Mouse (Mus musculus) right cerebral cortex, postnatal 10 days (tissue): ENCODE data around the gene Polr2b.

Experiments
- DNase-seq, 2 experiments: peaks; one replicate each; pipeline ENCODE4 v3.0.0; 2021; ENCODE audit warnings: low spot score in 2 of 2

Polr2b gene

DNA sequence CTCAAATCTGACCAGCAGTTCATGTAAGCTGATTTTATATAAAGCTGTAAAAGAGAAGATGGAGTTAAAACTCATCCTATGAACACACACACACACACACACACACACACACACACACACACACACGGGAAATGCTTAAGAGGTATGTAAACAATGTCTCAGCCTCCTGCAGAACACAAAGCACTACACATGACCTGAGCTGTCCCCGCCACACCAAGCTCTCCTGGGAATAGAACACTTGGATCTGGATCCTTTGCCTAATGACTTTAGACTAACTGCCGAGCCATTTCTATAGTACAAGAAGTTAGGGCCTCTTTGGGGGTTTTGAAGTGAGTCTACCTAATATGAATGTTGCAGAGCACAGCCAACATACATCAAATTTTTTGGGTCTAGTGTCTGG is 52.2 kb downstream of the Polr2b start:
- no peak for DNase-seq

DNA sequence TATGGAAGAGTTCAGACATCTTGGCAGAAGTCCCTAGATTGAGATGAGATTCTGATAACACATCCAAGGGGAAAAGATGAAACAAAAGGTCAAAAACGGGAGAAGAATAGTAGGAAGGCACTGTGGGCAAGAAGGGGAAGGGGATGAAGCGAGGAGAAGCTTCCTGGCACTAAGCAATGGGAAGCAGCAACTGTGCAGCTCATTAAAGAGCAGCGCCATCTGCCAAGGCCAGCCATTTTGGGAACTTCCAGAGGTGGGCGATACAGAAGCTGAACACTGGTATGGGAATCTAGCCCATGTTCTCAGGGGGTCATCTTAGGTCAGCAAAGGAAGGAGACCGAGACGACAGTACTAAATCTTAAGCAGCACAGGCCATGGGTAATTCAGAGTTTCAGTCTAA is 53.7 kb downstream of the Polr2b start:
- DNase-seq: peak; percentile 41 to 49

DNA sequence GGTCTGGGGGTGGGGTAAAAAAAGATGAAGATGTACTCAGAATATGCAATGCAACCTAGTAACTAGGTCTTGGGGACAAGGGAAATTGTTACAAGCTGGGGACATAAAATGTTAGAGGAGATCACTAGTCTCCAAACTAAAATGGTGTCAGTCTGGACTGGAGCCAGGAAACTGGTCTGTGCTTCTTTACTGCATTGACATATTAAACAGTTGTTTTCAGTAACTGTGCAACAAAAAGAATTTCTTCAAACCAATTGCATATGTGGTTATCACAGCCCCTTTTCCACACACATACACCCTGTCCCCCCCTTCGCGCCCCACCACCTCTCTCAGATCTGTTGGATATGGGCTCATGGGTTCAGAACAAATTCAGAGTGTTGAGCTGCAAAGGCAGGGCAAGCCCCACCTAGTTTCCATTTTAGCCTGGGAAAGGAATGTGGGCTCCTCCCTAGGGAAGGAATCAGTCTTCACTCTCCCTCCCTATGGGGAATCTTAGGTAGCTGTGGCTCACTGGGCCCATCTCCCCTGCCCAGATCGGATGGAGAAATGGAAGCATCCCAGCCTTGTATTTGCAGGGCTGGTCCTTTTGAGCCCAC is 54.6 kb downstream of the Polr2b start:
- no peak for DNase-seq

GRCm38 (mm10) chr5:77366313-77366712 is 56.4 kb downstream of the Polr2b start:
- DNase-seq: no peak

GRCm38 (mm10) chr5:77367145-77367544 is 57.2 kb downstream of the Polr2b start:
- no peak for DNase-seq

- DNase-seq: no peak
Measured at GRCm38 (mm10) chr5:77367682-77368081, 57.7 kb downstream of the Polr2b start.

DNA sequence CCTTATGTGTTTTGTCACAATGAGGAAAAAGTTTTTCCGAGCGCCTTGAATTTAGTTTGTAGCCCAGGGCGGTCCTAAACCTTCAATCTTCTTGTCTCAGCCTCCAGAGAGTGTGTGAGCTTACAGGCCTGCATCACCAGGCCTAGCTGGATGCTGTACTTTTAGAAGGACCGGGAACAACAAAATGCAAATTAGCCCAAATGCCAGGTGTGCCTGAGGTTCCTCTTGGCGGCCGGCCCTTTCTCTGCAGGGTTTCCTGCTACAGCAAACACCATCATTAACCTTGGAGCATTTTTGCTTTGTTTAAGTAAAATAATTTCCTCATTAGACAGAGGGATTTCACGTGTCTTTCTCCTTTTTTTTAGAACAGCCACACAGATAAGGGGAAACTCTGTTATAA is 58.2 kb downstream of the Polr2b start:
- DNase-seq: no peak

DNA sequence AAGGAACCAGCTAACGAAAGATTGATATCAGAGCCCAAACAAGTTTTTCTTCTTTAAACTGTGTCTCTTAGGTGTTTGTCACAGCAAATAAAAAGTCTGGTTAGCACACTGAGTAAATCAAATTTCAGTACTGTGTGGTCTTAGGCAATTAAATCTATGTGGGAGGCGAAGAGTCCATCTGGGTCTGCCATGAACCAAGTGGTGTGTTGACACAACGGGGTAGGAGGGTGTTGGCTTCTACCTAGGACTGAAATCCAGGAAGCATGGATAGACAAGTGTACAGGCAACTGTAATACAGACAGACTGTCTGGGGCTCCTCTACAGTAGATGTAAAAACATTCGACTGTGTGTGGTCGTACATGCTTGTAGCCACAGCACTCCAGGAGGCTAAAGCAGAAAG is 59.4 kb downstream of the Polr2b start:
- DNase-seq: no peak

GRCm38 (mm10) chr5:77370378-77370892 is 60.5 kb downstream of the Polr2b start:
- no peak for DNase-seq

DNA sequence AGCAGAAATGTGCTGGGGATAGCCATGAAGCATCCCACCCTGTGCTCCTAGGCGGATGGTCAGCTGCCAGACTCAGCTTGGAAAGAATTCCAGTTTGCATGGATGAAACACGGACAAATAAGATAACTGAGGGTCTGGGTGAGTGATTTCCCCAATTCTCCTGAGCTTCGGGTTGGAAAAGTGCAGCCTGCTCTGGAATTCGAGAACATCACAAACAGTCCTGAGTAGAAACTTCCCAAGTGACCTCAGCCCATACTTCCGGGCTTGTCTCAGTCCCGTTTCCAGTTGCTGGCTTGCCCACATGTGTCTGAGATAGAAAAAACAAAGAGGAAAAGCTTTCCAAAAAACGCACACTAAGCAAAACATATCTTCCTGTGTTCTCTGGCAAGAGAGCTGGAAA is 62.3 kb downstream of the Polr2b start:
- DNase-seq: no peak

DNA sequence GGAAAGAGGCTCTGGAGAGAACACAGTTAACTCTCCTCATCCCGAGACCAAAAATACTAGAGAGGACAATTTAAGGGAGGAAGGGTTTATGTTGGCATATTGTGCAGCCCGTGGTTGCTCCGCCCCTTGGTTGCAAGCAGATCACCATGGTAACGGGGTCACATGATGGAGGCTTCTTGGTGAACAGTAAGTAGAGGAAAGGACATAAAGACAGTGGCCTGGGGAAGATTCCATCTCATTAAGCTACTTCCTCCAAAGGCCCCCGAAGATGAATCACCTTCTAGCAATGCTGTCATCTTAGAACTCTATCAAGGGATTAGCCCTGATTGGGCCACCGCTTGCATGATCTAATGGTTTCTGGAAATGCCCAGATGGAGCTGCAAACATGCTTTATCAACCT is 62.8 kb downstream of the Polr2b start:
- DNase-seq: no peak

GRCm38 (mm10) chr5:77374945-77375344 is 65.0 kb downstream of the Polr2b start:
- DNase-seq: no peak

DNA sequence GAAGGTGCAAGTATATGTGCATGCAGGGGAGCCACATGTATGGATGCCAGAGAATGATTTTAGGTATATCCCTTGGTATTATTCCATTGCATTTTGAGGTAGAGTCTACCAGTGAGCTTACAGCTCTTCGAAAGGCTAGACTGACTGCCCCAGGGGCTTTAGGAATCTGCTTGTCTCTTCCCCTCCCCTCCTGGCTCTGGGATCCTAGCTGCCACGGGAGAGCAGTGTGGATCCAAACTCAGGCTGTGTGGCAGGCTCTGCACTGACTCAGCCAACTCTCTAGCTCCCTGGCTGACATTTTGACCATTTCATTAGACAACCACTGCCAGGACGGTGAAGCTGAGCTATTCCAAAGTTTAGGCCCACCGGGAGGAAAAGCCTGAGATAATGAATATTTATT is 65.6 kb downstream of the Polr2b start:
- DNase-seq: no peak

- DNase-seq: no peak
Measured at GRCm38 (mm10) chr5:77378027-77378426, 68.1 kb downstream of the Polr2b start.

DNA sequence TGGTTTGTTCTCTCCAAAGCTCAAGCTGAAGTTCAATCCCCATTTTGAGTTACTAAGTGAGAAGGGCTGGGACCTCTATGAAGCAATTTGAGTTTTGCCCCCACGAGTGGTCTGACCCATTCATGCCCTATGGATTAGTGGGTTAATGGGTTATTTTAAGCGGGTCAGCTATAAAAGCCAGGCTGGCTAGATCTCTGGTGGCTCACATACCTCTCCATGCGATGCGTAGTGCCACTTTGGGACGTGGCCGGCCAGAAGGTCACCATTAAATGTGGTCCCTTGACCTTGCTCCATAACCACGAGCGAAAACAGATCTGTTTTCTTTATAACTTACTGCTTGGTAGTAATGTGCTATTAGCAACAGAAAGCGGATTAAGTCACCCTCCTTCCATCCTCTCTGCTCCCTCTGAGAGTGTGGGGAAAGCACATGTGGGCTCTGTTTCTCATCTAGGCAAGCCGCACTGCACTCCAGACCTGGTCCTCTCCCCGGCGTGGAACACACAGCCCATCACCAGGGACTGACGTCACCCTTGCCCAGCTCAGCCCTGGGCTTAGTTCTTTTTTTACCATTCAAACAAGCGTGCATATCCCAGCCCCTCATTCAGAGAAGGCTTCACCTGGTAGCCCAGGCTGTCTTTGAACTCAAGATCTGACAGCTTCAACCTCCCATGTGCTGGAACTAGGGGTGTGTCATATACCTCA is 69.6 kb downstream of the Polr2b start:
- no peak for DNase-seq

- no peak for DNase-seq
Measured at GRCm38 (mm10) chr5:77380321-77380901, 70.5 kb downstream of the Polr2b start.

- DNase-seq: no peak
Measured at GRCm38 (mm10) chr5:77381283-77381682, 71.3 kb downstream of the Polr2b start.

- DNase-seq: no peak
Measured at GRCm38 (mm10) chr5:77381686-77382085, 71.7 kb downstream of the Polr2b start.

DNA sequence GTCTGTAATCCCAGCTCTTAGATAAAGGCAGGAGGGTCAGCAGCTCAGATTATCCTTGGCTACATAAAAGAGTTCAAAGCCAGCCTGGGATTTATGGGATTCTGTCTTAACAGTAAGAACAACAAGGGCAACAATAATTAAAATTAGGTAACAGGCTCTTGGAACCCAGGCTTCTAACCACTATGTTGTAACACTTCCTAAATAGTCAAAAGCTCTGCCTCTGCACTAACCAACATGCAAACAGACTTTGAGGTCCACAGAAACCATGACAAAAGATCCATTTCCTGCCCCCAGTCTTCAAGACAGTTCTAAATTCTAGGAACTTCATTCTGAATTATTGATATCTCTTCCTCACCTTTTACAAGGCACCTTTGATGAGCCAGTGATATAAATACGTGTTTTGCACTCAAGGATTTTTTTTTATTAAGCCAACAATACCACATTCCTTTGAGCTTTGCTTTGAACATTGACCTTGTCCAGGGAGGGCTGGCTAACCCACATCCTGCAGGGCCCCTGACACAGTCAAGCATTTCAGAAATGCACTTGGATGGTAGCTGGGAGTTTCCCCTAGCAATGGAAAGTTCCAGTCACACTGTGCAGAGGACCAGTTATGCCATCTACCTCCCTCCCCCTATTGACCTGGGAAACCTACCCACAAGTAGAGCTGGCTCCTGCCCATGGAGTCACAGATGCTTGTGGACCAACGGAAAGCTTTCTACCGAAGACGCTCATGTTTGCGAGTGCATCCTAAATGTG is 74.0 kb downstream of the Polr2b start:
- DNase-seq: no peak

DNA sequence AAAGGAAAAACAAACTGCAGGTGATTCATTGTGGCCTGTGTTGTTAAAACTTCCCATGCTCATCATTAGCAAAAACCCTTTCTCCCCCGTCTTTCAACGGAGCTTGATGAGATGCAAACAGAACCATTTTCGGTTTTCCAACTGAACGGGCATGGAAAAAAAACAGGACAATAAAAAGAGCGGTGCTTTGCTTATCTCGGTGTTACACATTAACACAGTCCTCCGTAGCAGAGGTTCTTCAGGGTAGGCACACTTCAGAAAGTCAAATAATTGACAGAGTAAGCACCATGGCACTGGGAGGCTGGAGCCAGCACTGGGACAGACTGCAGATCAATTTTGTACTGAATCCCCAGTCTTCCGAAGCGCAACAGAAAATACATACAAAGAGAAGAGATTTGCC is 74.8 kb downstream of the Polr2b start:
- DNase-seq: no peak

DNA sequence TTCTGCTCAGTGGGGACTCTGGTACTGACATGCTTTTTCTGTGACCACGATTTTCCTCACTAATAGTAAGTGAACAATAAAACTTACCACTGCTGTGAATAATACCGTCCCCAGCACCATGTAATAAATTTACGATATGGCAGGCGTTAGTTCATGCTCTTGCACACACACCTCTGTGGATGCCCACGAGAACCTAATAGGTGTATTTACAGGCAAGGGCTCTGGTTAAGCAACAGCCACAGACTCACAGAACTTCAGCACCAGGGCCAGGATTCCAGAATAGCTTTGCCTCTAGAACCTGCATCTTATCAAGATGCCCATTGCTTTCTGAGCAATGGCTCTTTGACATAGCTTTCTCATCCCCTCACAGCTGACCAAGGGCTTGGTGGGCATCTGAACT is 75.3 kb downstream of the Polr2b start:
- no peak for DNase-seq

DNA sequence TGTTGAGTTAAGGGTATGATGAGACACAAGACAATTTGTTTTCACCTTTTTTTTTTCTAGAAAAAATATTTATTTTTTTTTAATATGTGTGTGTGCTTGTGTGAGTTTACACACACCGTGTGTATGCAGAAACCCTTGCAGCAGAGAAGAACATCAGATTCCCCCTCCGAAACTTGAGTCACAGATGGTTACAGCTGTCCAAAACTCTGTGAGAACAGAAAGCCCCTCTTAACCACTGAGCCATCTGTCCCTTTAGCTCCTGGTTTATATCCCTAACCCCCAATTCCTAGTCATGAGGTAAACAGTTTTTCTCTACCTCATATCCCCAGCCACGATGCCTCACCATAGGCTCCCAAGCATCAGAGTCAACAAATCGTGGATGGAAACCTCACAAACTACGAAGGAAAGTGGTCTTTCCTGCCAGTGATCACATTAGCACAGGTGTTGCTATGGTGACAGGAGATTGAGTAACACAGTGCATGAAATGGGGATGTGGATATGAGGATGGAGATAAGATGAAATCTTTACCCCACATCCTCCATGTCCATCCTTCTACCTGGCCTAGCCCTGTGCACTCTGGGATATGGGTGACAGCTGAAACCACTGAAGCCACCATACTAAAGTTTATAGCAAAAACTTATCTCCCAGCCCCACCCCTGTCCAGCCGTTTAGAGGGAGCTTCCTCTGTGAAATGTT is 76.1 kb downstream of the Polr2b start:
- DNase-seq: no peak
